Mouse (Mus musculus) common myeloid progenitor, adult 5-6 weeks (primary cell): Measurements from ENCODE around the gene 1700029I15Rik. TPM values are rescaled to one million over a fixed set of nuclear protein-coding genes. Genes with fewer than 3 reads are reported as not detected.

ENCODE experiments used
- ATAC-seq: replicated peaks from 2 replicates; pipeline ENCODE4 v1.8.0; 2016; ENCODE audit warnings: low read depth, mild to moderate bottlenecking, moderate TSS enrichment, inconsistent platforms; ENCODE audit not compliant: poor library complexity, severe bottlenecking
- total RNA-seq: library from RNA; stranded (forward); fragments of 200-1000, 187-1606 nt; gene quantifications from 2 replicates; pipeline ENCODE4 v1.2.3, GENCODE M21; 2017

1700029I15Rik gene
- total RNA-seq, 1 experiment from 2014 or later, result 2.1 TPM

DNA sequence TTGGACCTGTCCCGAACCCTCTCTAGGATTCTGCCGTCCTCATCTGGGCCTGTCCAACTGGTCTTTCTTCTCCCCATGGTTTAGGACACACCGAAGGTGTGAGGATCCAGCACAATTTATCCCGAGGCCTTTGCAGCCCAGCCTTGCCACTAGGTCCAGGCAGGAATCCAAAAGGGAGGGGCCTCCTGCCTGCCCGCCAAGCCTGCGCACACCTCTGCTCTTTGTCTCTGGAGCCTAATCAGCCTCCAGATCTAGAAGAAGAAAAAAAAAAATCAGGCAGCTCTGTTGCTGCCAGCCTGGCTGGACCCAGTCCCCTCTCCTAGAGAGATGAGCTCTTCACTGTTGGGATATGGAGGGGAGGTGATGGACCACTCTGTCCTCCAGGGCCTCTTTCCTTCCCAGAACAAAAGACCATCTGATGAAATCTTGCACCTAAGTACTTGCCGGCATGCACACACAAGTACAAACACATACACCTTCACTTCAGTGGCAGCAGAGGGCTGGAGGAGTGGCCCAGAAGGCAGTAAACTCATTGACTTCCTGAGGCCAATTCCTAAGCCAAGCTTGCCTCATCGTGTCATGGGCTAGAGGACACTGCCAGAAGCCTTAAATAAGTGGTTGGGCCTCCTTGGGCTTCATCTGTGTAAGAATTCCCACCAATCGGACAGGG, 9.4 kb upstream of the 1700029I15Rik start:
- ATAC-seq, result no peak

GRCm38 (mm10) chr2:92373437-92373813, 8.9 kb upstream of the 1700029I15Rik start:
- ATAC-seq, result no peak

DNA sequence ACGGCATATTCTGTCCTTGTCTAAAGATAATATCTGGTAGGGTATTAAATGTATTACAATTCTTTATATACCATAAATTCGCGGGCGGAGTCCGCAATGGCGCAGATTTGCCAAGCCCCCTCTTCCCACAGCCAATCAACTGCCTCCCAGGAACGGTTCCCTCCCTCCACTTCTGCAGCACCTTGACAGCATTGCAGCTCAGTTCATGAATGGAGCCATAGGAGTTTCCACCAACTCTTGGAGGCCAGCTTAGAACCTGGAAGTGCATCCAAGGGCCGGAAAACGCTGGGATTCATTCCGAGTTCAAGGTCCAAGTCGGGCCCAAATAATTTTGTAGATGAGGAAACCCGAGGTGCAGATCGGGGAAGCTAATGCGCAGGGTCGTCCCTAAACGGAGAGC, 7.8 kb upstream of the 1700029I15Rik start, which contains the start of the genes Pex16 and Large2:
Gene Pex16, plus strand, starts transcription at position 163 of the 400 bp plus-strand sequence.
Gene Large2, minus strand, starts transcription at position 356 of the 400 bp plus-strand sequence.
- peak; percentile 43 for ATAC-seq

- ATAC-seq, result peak; percentile 91
These were observed 7.2 kb upstream of the 1700029I15Rik start for GRCm38 (mm10) chr2:92375099-92375623.

DNA sequence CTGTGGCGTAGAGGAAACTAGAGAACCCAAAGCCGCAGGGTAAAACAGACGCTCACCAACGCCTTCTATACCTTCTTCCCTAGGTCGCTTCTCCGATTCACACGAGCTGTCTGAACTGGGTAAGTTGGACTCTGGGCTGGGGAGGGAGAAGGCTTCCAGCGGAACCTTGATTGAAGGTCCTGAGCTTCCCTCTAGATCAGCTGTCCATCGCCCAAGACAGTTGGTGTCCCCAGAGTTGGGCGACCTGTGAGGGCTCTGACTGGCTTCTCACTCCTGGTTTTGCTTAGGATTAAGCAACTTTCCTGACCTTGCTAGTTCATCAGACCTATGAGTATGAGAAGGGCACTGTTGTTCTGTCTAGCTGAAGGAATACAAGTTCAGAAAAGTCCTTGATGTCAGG, 6.5 kb upstream of the 1700029I15Rik start:
- ATAC-seq, result no peak

GRCm38 (mm10) chr2:92376300-92376699, 6.0 kb upstream of the 1700029I15Rik start:
- ATAC-seq, result no peak

- no peak for ATAC-seq
These were observed 5.0 kb upstream of the 1700029I15Rik start for GRCm38 (mm10) chr2:92377320-92377719.

DNA sequence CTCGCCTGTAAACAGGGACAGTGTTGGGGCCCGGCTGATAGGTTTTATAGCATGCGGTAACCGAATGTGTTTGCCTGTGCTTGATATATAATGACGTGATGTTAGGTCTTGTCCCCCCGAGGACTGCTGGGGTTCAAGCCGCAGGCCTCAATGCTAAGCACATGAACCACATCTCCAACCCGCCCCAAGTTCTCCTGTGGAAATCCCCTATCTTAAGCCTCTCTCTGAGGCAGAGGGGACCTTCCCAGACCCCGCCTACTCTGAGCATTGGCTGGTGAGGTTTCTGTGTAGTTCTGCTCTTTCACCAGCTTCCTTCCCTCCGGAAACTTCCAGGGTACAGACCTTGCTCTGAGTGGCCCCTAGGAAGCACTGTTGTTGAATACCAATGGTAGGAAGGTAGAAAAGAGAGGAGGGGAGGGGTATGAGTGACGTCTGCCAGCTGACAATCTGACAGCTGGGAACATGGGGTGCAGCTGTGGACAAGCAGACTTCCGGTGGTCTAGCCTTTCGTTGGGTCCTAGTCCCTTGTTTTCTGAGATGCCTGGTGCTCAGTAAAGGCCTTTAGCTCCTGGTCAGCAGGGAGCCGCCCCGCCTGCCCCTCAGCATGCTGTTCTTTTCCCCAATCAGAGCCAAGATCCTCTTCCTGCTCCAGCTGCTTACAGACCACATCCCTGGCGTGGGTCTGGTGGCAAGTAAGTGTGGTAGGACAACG, 2.4 kb upstream of the 1700029I15Rik start:
- no peak for ATAC-seq

DNA sequence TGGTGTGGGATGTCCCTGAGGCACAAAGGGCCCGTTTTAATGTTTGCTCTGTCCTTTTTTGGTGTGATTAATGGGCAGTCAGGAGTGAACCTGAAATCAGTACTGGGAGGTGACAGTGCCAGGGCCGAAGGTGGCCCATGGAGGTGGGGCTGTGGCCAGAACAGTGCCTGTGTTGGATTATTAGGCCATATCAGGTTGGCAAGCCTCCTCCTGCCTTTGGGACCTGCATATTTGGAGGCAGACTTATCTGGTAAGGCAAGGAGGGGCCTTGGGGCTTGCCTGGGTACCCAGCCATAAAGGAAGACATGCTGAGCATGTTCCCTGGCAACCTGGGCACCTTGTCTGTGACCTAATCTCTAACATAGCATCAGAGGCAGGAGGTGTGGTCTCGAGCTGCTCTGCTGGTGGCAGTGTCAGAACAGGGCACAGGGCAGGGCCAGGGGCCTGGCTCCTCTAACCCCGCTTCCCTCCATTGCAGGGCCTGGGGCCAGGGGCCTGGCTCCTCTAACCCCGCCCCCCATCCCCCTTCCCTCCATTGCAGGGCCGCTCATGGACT, 1.8 kb upstream of the 1700029I15Rik start:
- no peak for ATAC-seq

GRCm38 (mm10) chr2:92381161-92381560, 1.2 kb upstream of the 1700029I15Rik start:
- no peak for ATAC-seq

GRCm38 (mm10) chr2:92382759-92383158, 421 bp downstream of the 1700029I15Rik start:
- ATAC-seq, result no peak

DNA sequence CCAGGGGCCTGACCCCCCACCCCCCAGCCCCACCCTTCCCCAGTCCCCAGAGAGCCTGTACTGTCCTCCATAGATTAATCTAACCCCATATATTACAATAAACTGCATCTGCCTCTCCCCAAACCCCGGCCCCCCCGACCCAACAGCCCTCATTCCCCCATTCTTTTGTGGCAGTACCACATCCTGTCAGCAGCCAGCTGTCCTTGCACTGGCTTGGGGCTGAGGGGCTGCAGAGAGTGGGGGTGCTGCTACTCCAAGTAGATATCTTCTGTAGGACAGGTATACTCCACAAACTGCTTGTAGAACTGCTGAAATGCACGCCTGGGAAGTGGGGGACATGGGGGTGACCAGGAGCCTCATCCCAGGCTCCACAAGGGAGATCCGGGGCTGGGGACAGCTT, 1.8 kb downstream of the 1700029I15Rik start:
- ATAC-seq, result no peak

DNA sequence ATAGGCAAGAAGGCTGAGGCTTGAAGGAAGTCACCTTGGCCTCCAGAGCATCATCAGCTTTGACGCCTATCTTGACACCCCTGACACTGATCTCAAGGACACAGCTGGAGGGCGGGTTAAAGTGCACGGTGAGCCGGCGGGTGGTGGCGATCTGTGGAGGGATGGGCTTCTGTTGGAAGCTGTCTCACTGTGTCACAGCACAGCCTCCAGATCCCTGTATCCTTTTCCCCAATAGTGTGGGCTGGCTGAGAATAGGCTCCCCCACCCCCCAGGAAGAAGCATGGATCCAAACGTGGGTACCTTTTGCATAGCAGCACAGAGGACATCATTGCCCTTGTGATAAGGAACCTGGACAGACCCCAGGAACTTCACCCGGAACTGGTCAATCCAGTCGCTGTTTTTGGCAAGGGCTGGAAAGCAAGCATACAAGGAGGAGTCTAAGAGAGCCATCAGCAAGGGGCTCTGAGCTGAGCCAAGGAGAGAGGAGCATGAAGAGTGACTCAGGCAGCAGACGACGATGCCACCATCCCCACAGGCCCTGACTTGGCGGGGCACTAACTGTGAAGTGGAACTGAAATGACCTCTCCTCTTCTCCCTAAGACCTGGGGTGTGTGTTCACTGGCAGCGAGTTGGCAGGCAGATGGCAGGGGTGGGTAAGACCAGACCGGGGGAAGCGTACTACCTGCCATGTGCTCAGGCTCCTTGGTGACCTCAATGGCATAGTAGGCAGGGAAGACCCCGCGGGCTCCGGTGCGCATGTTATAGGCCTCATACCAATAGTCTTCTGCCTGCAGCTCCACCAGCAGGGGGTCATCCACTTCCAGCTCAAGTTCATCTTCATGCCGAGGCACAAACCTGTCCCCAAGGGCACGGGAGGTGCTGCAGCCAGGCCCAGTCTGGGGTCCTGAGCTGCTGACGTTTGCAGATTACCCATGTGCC, 3.0 kb downstream of the 1700029I15Rik start:
- ATAC-seq, result no peak

DNA sequence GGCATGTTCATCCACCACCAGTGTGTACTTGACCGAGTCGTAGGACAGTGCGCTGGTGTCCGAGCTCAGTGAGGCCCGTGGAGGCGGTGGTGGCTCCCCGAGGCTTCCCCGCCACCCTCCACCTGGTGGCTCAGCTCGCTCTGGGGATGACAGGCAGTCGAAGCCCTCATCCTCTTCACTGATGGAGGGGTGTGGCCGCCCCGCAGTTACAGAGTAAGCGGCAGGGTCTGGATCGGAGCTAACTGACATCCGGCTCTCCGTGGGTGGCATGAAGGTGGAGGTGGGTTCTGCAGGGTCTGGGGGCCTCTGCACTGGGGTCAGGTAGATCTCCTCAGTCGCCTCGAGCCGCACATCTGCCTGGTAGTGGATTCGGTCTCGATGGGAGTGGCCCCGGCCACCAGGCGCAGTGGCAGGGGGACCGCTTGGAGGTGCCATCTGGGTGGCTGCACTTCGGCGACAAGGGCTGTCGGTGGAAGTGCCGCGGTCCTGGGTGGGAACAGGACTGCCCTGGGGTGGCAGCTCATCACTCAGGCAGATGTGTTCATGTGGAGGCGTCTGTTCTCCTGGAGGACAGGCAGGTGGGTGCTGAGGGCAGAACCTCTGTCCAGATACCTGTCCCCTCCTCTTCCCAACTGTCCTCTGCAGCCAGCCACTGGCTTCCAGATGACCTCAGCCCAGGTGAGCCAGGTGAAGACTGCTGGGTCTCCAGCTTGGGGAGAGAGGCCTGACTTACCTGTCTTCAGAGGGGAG, 4.7 kb downstream of the 1700029I15Rik start:
- ATAC-seq, result no peak

GRCm38 (mm10) chr2:92387646-92388045, 5.3 kb downstream of the 1700029I15Rik start:
- ATAC-seq, result no peak

GRCm38 (mm10) chr2:92388081-92388517, 5.8 kb downstream of the 1700029I15Rik start:
- ATAC-seq, result no peak

DNA sequence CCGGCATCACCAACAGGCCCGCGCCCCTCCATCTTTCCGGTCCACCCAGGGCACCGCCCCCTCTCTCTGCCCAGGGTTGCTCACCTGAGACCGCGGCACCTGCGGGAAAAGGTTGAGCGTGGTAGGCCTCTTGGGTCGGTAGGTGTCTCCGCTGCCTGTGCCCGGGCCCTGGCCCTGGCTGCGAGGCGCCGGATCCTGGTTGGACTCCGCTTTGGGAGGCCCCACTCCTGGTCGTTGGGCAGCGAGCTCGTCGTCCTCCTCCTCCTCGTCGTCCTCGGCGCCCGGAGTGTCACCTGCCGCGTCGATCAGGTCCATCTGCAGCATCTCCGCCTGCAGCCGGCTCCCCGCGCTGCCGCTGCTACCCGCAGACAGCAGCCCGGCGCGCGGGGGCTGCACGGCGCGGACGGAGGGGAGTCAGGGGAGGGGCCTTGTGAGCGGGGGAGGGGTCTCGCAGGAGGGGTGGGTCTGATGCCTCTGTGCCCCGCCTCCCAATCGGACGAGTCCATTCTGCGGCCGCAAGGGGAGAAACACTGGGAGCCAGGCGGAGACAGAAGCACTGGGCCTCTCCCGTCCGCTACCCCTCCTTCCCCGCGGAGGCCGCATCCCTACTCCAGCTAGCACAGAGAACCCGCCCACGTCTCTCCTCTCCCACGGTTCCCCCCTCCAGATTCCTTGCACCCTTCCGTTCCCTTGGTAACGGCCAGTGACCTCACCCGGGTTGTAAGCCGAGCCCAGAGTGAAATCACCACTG, 6.7 kb downstream of the 1700029I15Rik start:
- peak; percentile 42 for ATAC-seq

- ATAC-seq, result no peak
These were observed 7.3 kb downstream of the 1700029I15Rik start for GRCm38 (mm10) chr2:92389645-92390044.
